Mouse (Mus musculus): Measurements from ENCODE around the gene Slc35f5. TPM values are rescaled to one million over a fixed set of nuclear protein-coding genes. Genes with fewer than 3 reads are reported as not detected.
"Not testable (repeated sequence)": the region's sequence is repeated elsewhere in the genome, so short reads cannot be mapped to it uniquely, and the experiment has no call there.

Slc35f5 gene
- polyA plus RNA-seq (2014; fragmentation: Nextera tagmentation; extraction: Ambion mirVana) = 28.5 and 30.4 TPM in 2 replicates

GRCm38 (mm10) chr1:125560259-125561192 lies at the start of gene Slc35f5:
Slc35f5 (plus strand) TSS chr1:125560595.
- Histone ChIP-seq H3K27me3 (replicated peaks; ENCODE audit: control insufficient read depth, insufficient read depth, low read length) (no peaks in the 10 kb centered on the region), H3K4me2 (peak within 1 kb of the TSS; percentile 90), H3K4me1 (replicated peaks; ENCODE audit: control insufficient read depth, insufficient read depth, low read length) (no peaks in the 10 kb centered on the region; the same call in none of the 2 replicates), H3K4me3 (ENCODE audit: low read depth, low read length) (peak within 1 kb of the TSS; percentile 81), H3K27ac (ENCODE audit: low read depth, low read length) (peak within 1 kb of the TSS; percentile 91), H3K9me3 (ENCODE audit: control insufficient read depth, low read length) (no peaks in the 10 kb centered on the region), H3K9ac (ENCODE audit: low read depth, low read length) (peak within 1 kb of the TSS; percentile 81), H3K36me3 (ENCODE audit: control insufficient read depth, insufficient read depth, low read length) (no peaks in the 10 kb centered on the region; the same call in 1 of the 2 replicates)
- DNase-seq (ENCODE audit: low spot score) (peak; percentile 96), ATAC-seq (replicated peaks; ENCODE audit: low FRiP score) (peak; percentile 92)
- under 1% methylated on average over 60 of the region's 61 CpGs for WGBS

- no peak overlapping the region for H3K9ac ChIP-seq (ENCODE audit: low read depth, low read length)
- DNase-seq (ENCODE audit: low spot score) (no peak), ATAC-seq (replicated peaks; ENCODE audit: low FRiP score) (no peak)
- no peaks in the 10 kb centered on the region for H3K36me3 ChIP-seq (ENCODE audit: control insufficient read depth, insufficient read depth, low read length)
- no peaks in the 10 kb centered on the region for H3K27me3 ChIP-seq (replicated peaks; ENCODE audit: control insufficient read depth, insufficient read depth, low read length)
- WGBS = 91% methylated on average over 5 of the region's 5 CpGs
- H3K4me1 ChIP-seq (replicated peaks; ENCODE audit: control insufficient read depth, insufficient read depth, low read length) = no peaks in the 10 kb centered on the region
- no peak overlapping the region for H3K4me3 ChIP-seq (ENCODE audit: low read depth, low read length)
- no peaks in the 10 kb centered on the region for H3K9me3 ChIP-seq (ENCODE audit: control insufficient read depth, low read length)
- no peak overlapping the region for H3K4me2 ChIP-seq
- no peak overlapping the region for H3K27ac ChIP-seq (ENCODE audit: low read depth, low read length)
Observed at GRCm38 (mm10) chr1:125514706-125515105, 45.7 kb upstream of the Slc35f5 start.

GRCm38 (mm10) chr1:125516910-125517659 lies 43.3 kb upstream of the Slc35f5 start:
- DNase-seq (ENCODE audit: low spot score) = no peak
- Histone ChIP-seq H3K36me3 (ENCODE audit: control insufficient read depth, insufficient read depth, low read length) (no peaks in the 10 kb centered on the region), H3K27ac (ENCODE audit: low read depth, low read length) (no peak overlapping the region), H3K27me3 (replicated peaks; ENCODE audit: control insufficient read depth, insufficient read depth, low read length) (no peaks in the 10 kb centered on the region), H3K9me3 (ENCODE audit: control insufficient read depth, low read length) (no peaks in the 10 kb centered on the region), H3K4me3 (ENCODE audit: low read depth, low read length) (no peak overlapping the region), H3K9ac (ENCODE audit: low read depth, low read length) (no peak overlapping the region), H3K4me2 (no peak overlapping the region), H3K4me1 (replicated peaks; ENCODE audit: control insufficient read depth, insufficient read depth, low read length) (no peaks in the 10 kb centered on the region)
- no peak for ATAC-seq (replicated peaks; ENCODE audit: low FRiP score)
- 72% methylated on average over 7 of the region's 7 CpGs for whole genome bisulfite sequencing

- DNase-seq (ENCODE audit: low spot score) = no peak
- 42% methylated on average over 5 of the region's 5 CpGs for WGBS
- no peaks in the 10 kb centered on the region for H3K27me3 ChIP-seq (replicated peaks; ENCODE audit: control insufficient read depth, insufficient read depth, low read length)
- H3K4me3 ChIP-seq (ENCODE audit: low read depth, low read length) = no peak overlapping the region
- no peaks in the 10 kb centered on the region for H3K36me3 ChIP-seq (ENCODE audit: control insufficient read depth, insufficient read depth, low read length)
- H3K27ac ChIP-seq (ENCODE audit: low read depth, low read length) = no peak overlapping the region
- no peaks in the 10 kb centered on the region for H3K9me3 ChIP-seq (ENCODE audit: control insufficient read depth, low read length)
- peak; percentile 76 for ATAC-seq (replicated peaks; ENCODE audit: low FRiP score)
- H3K4me2 ChIP-seq = no peak overlapping the region
- no peaks in the 10 kb centered on the region for H3K4me1 ChIP-seq (replicated peaks; ENCODE audit: control insufficient read depth, insufficient read depth, low read length)
- H3K9ac ChIP-seq (ENCODE audit: low read depth, low read length) = no peak overlapping the region
Observed at GRCm38 (mm10) chr1:125519107-125519611, 41.2 kb upstream of the Slc35f5 start.

GRCm38 (mm10) chr1:125525965-125526665 lies 34.3 kb upstream of the Slc35f5 start:
- H3K4me1 ChIP-seq (replicated peaks; ENCODE audit: control insufficient read depth, insufficient read depth, low read length) = no peaks in the 10 kb centered on the region
- H3K9me3 ChIP-seq (ENCODE audit: control insufficient read depth, low read length) = no peaks in the 10 kb centered on the region
- H3K36me3 ChIP-seq (ENCODE audit: control insufficient read depth, insufficient read depth, low read length) = no peaks in the 10 kb centered on the region
- DNase-seq (ENCODE audit: low spot score) (no peak), ATAC-seq (replicated peaks; ENCODE audit: low FRiP score) (no peak)
- H3K27ac ChIP-seq (ENCODE audit: low read depth, low read length) = no peak overlapping the region
- H3K4me3 ChIP-seq (ENCODE audit: low read depth, low read length) = no peak overlapping the region
- no peak overlapping the region for H3K9ac ChIP-seq (ENCODE audit: low read depth, low read length)
- no peak overlapping the region for H3K4me2 ChIP-seq
- H3K27me3 ChIP-seq (replicated peaks; ENCODE audit: control insufficient read depth, insufficient read depth, low read length) = no peaks in the 10 kb centered on the region
- 61% methylated on average over 7 of the region's 7 CpGs for WGBS

- H3K27me3 ChIP-seq (replicated peaks; ENCODE audit: control insufficient read depth, insufficient read depth, low read length) = no peaks in the 10 kb centered on the region
- H3K4me3 ChIP-seq (ENCODE audit: low read depth, low read length) = no peak overlapping the region
- DNase-seq (ENCODE audit: low spot score) = no peak
- H3K4me1 ChIP-seq (replicated peaks; ENCODE audit: control insufficient read depth, insufficient read depth, low read length) = no peaks in the 10 kb centered on the region
- ATAC-seq (replicated peaks; ENCODE audit: low FRiP score) = no peak
- no peak overlapping the region for H3K27ac ChIP-seq (ENCODE audit: low read depth, low read length)
- H3K9me3 ChIP-seq (ENCODE audit: control insufficient read depth, low read length) = no peaks in the 10 kb centered on the region
- H3K36me3 ChIP-seq (ENCODE audit: control insufficient read depth, insufficient read depth, low read length) = no peaks in the 10 kb centered on the region
- no peak overlapping the region for H3K4me2 ChIP-seq
- H3K9ac ChIP-seq (ENCODE audit: low read depth, low read length) = no peak overlapping the region
- WGBS = 78% methylated on average over 1 of the region's 1 CpGs
Observed at GRCm38 (mm10) chr1:125526666-125527004, 33.8 kb upstream of the Slc35f5 start.

- Histone ChIP-seq H3K27ac (ENCODE audit: low read depth, low read length) (no peak overlapping the region), H3K36me3 (ENCODE audit: control insufficient read depth, insufficient read depth, low read length) (no peaks in the 10 kb centered on the region), H3K9me3 (ENCODE audit: control insufficient read depth, low read length) (no peaks in the 10 kb centered on the region), H3K4me2 (no peak overlapping the region), H3K4me3 (ENCODE audit: low read depth, low read length) (no peak overlapping the region), H3K27me3 (replicated peaks; ENCODE audit: control insufficient read depth, insufficient read depth, low read length) (no peaks in the 10 kb centered on the region), H3K9ac (ENCODE audit: low read depth, low read length) (no peak overlapping the region), H3K4me1 (replicated peaks; ENCODE audit: control insufficient read depth, insufficient read depth, low read length) (no peaks in the 10 kb centered on the region)
- DNase-seq (ENCODE audit: low spot score) (no peak), ATAC-seq (replicated peaks; ENCODE audit: low FRiP score) (no peak)
- 73% methylated on average over 3 of the region's 3 CpGs for WGBS
Observed at GRCm38 (mm10) chr1:125527364-125527763, 33.0 kb upstream of the Slc35f5 start.

- H3K27me3 ChIP-seq (replicated peaks; ENCODE audit: control insufficient read depth, insufficient read depth, low read length); H3K27ac ChIP-seq (ENCODE audit: low read depth, low read length); DNase-seq (ENCODE audit: low spot score): not testable (repeated sequence)
Observed at GRCm38 (mm10) chr1:125533180-125533912, 27.0 kb upstream of the Slc35f5 start.

More at GRCm38 (mm10) chr1:125533180-125533912, 27.0 kb upstream of the Slc35f5 start:
- H3K4me1 ChIP-seq (replicated peaks; ENCODE audit: control insufficient read depth, insufficient read depth, low read length); H3K9ac ChIP-seq (ENCODE audit: low read depth, low read length); H3K4me3 ChIP-seq (ENCODE audit: low read depth, low read length); H3K9me3 ChIP-seq (ENCODE audit: control insufficient read depth, low read length); H3K36me3 ChIP-seq (ENCODE audit: control insufficient read depth, insufficient read depth, low read length); H3K4me2 ChIP-seq; ATAC-seq (replicated peaks; ENCODE audit: low FRiP score): not testable (repeated sequence)
- WGBS = 79% methylated on average over 10 of the region's 10 CpGs
